Mouse (Mus musculus) heart, adult 2 months (tissue): ENCODE results near the gene Hipk3. TPM values are rescaled to one million over a fixed set of nuclear protein-coding genes. Genes with fewer than 3 reads are reported as not detected.

Source experiments
- DNase-seq, 2 experiments: peaks; one replicate each; pipeline ENCODE4 v3.0.0; 2021
- H3K27ac ChIP-seq: fragments of 200-600 bp; 2 replicates; pipeline ENCODE4 v1.8.1; 2022
- H3K27me3 ChIP-seq: fragments of 200-500 bp; 2 replicates; pipeline ENCODE4 v1.6.1; 2012; ENCODE audit warnings: mild to moderate bottlenecking, low read length, inconsistent platforms, mixed read lengths; ENCODE audit not compliant: control insufficient read depth, insufficient read depth
- H3K36me3 ChIP-seq: fragments of 200-500 bp; 2 replicates; pipeline ENCODE4 v1.6.1; 2012; ENCODE audit warnings: low read length, inconsistent platforms; ENCODE audit not compliant: control insufficient read depth, insufficient read depth
- H3K4me1 ChIP-seq: fragments of 200-500 bp; 2 replicates; pipeline ENCODE4 v1.6.1; 2011; ENCODE audit warnings: low read length; ENCODE audit not compliant: control insufficient read depth, insufficient read depth
- H3K4me3 ChIP-seq: fragments of 200-600 bp; 2 replicates; pipeline ENCODE4 v1.8.1; 2022
- H3K79me2 ChIP-seq: fragments of 200-500 bp; replicated peaks from 2 replicates; pipeline ENCODE4 v1.6.1; 2012; ENCODE audit warnings: mild to moderate bottlenecking, inconsistent platforms, low read length, moderate library complexity, mixed read lengths; ENCODE audit not compliant: control insufficient read depth, insufficient read depth
- H3K9ac ChIP-seq: fragments of 200-500 bp; 2 replicates; pipeline ENCODE4 v1.6.1; 2012; ENCODE audit warnings: low read depth, mild to moderate bottlenecking, control low read depth, inconsistent platforms, low read length, mixed read lengths
- CTCF ChIP-seq: fragments of 200-600 bp; IDR thresholded peaks from 2 replicates; pipeline ENCODE4 v1.8.1; 2022; ENCODE audit warnings: antibody characterized with exemption, mild to moderate bottlenecking, moderate library complexity
- EP300 ChIP-seq: fragments of 200-500 bp; IDR thresholded peaks from 2 replicates; pipeline ENCODE4 v1.6.1; 2011; ENCODE audit warnings: low read depth, low read length, control low read depth; ENCODE audit not compliant: insufficient read depth
- POLR2A ChIP-seq: fragments of 200-500 bp; IDR thresholded peaks from 2 replicates; pipeline ENCODE4 v1.6.1; 2011; ENCODE audit warnings: mild to moderate bottlenecking, low read depth, low read length, control low read depth; ENCODE audit not compliant: insufficient read depth
- WGBS: fragments of 180-500 bp; shearing (Covaris S2); methylation state at CpG from one replicate; pipeline ENCODE4 v1.1.7; 2018; 5-methylcytosine and 5-hydroxymethylcytosine counted together
- intact Hi-C: fragments of 180-260 bp; cut with DNase I; formaldehyde crosslinking; loops from one replicate; pipeline ENCODE4 v1.15.1; 2025
- polyA plus RNA-seq: library from polyadenylated mRNA; depleted of rRNA; stranded (reverse); fragments of >200 nt; gene quantifications from 2 replicates; pipeline ENCODE4 v1.2.3, GENCODE M21; 2012
- total RNA-seq, 2 experiments: library from RNA; stranded (reverse); gene quantifications; 2 replicates each; pipeline ENCODE4 v1.2.3; 2021

Gene Hipk3
- total and polyA plus RNA-seq, 3 experiments = 66.9 to 229 (median 206) TPM

- Histone ChIP-seq H3K4me1 (peaks cover 8% of the 10 kb centered on the region), H3K27ac (peak overlapping the region; percentile 100), H3K27me3 (no peaks in the 10 kb centered on the region), H3K36me3 (peaks cover 11% of the 10 kb centered on the region), H3K9ac (peak overlapping the region; percentile 99), H3K79me2 (no peaks in the 10 kb centered on the region; the same call in 1 of the 2 replicates), H3K4me3 (peak overlapping the region; percentile 88)
- WGBS = 18% methylated on average over 9 of the region's 9 CpGs
- no peak for DNase-seq
- TF ChIP-seq POLR2A (no peak), EP300 (no peak), CTCF (no peak)
- intact Hi-C loops = loop anchor here (2.0 to 5.0 kb wide), 2 partner anchors 96 to 323 kb away; partner anchors contain the start of genes Cstf3 and Qser1
Observed at GRCm38 (mm10) chr2:104494801-104495185, 547 bp upstream of the Hipk3 start.

GRCm38 (mm10) chr2:104493021-104493950 lies 960 bp downstream of the Hipk3 start:
- Histone ChIP-seq H3K4me1 (peaks cover 8% of the 10 kb centered on the region), H3K27me3 (no peaks in the 10 kb centered on the region), H3K4me3 (peak overlapping the region; percentile 88), H3K79me2 (peaks cover 1% of the 10 kb centered on the region), H3K9ac (peak overlapping the region; percentile 99), H3K27ac (peak overlapping the region; percentile 100), H3K36me3 (peaks cover 16% of the 10 kb centered on the region)
- WGBS = under 1% methylated on average over 89 of the region's 99 CpGs
- intact Hi-C loops = loop anchor here (1.0 to 5.0 kb wide), 3 partner anchors 22 to 324 kb away; partner anchors contain the start of gene Qser1
- TF ChIP-seq POLR2A = peak; percentile 62
- TF ChIP-seq CTCF = peak; percentile 60
- peak; percentile 41; the same call in 1 of the 2 replicates for TF ChIP-seq EP300
- peak in 1 of 2 experiments; percentile 93 for DNase-seq

- Histone ChIP-seq H3K36me3 (peaks cover 21% of the 10 kb centered on the region), H3K4me3 (peak overlapping the region; percentile 88), H3K27ac (peak overlapping the region; percentile 100), H3K27me3 (no peaks in the 10 kb centered on the region), H3K4me1 (peaks cover 8% of the 10 kb centered on the region), H3K9ac (peak overlapping the region; percentile 66), H3K79me2 (peaks cover 3% of the 10 kb centered on the region)
- TF ChIP-seq CTCF = no peak
- no peak for TF ChIP-seq POLR2A
- TF ChIP-seq EP300 = no peak
- no peak for DNase-seq
- intact Hi-C loops = loop anchor here (5.0 kb wide), 1 partner anchor 326 kb away; the partner anchor contains the start of gene Qser1
- WGBS = 22% methylated on average over 2 of the region's 2 CpGs
Observed at GRCm38 (mm10) chr2:104491221-104491795, 2.9 kb downstream of the Hipk3 start.

- peaks cover 3% of the 10 kb centered on the region for H3K79me2 ChIP-seq
- peaks cover 10% of the 10 kb centered on the region for H3K4me1 ChIP-seq
- DNase-seq = no peak
- no peaks in the 10 kb centered on the region for H3K27me3 ChIP-seq
- peak overlapping the region; percentile 100; the same call in 1 of the 2 replicates for H3K27ac ChIP-seq
- WGBS = 21% methylated on average over 2 of the region's 2 CpGs
- TF ChIP-seq CTCF (no peak), EP300 (no peak), POLR2A (no peak)
- H3K36me3 ChIP-seq = peaks cover 22% of the 10 kb centered on the region
- no peak overlapping the region for H3K9ac ChIP-seq
- peak overlapping the region; percentile 88; the same call in 1 of the 2 replicates for H3K4me3 ChIP-seq
- intact Hi-C loops = loop anchor here (5.0 kb wide), 1 partner anchor 327 kb away; the partner anchor contains the start of gene Qser1
Observed at GRCm38 (mm10) chr2:104490761-104491160, 3.5 kb downstream of the Hipk3 start.

- Histone ChIP-seq H3K4me1 (peaks cover 11% of the 10 kb centered on the region), H3K4me3 (no peak overlapping the region), H3K79me2 (peaks cover 3% of the 10 kb centered on the region), H3K27ac (no peak overlapping the region), H3K36me3 (peaks cover 22% of the 10 kb centered on the region), H3K27me3 (no peaks in the 10 kb centered on the region), H3K9ac (no peak overlapping the region)
- 78% methylated on average over 2 of the region's 2 CpGs for WGBS
- DNase-seq = no peak
- TF ChIP-seq EP300 = no peak
- no peak for TF ChIP-seq POLR2A
- no peak for TF ChIP-seq CTCF
- intact Hi-C loops = loop anchor here (5.0 kb wide), 1 partner anchor 327 kb away; the partner anchor contains the start of gene Qser1
Observed at GRCm38 (mm10) chr2:104489851-104490250, 4.4 kb downstream of the Hipk3 start.
